Mouse (Mus musculus) kidney, postnatal 0 days (tissue): ENCODE measurements at regions not wholly inside any gene's neighbourhood (a gene's known extent, or its start where the extent isn't known, plus 50 kb on each side); places are given as distances from the start of the nearest gene placed in this dataset.

Source experiments
- ATAC-seq: fragments of 200-750 bp; cut with Nextera tagmentation; replicated peaks from 2 replicates; pipeline ENCODE4 v1.8.0; 2017; ENCODE audit warnings: low read depth, moderate number of reproducible peaks, moderate TSS enrichment, moderate library complexity; ENCODE audit not compliant: low FRiP score
- DNase-seq: peaks from one replicate; pipeline ENCODE4 v3.0.0-alpha.2; 2016; ENCODE audit warnings: low spot score
- H3K27ac ChIP-seq: fragments of 300-500 bp; sonication (generic); 2 replicates; pipeline ENCODE4 v1.5.1; 2014; ENCODE audit warnings: mild to moderate bottlenecking
- H3K27me3 ChIP-seq: fragments of 300-500 bp; sonication (generic); 2 replicates; pipeline ENCODE4 v1.6.1; 2014; ENCODE audit warnings: low read length, mixed read lengths; ENCODE audit not compliant: insufficient read depth
- H3K36me3 ChIP-seq: fragments of 300-500 bp; sonication (generic); 2 replicates; pipeline ENCODE4 v1.6.1; 2014; ENCODE audit warnings: low read length, mixed read lengths; ENCODE audit not compliant: insufficient read depth
- H3K4me1 ChIP-seq: fragments of 300-500 bp; sonication (generic); replicated peaks from 2 replicates; pipeline ENCODE4 v1.6.1; 2014; ENCODE audit warnings: antibody characterized with exemption, low read length, mixed read lengths; ENCODE audit not compliant: insufficient read depth
- H3K4me2 ChIP-seq: fragments of 300-500 bp; sonication (generic); 2 replicates; pipeline ENCODE4 v1.6.1; 2014; ENCODE audit warnings: mild to moderate bottlenecking, low read length, moderate library complexity, mixed read lengths
- H3K4me3 ChIP-seq: fragments of 300-500 bp; sonication (generic); replicated peaks from 2 replicates; pipeline ENCODE4 v1.5.1; 2014; ENCODE audit warnings: low read depth, low read length
- H3K9ac ChIP-seq: fragments of 300-500 bp; sonication (generic); 2 replicates; pipeline ENCODE4 v1.6.1; 2014; ENCODE audit warnings: low read depth, low read length
- H3K9me3 ChIP-seq: fragments of 300-500 bp; sonication (generic); replicated peaks from 2 replicates; pipeline ENCODE4 v1.6.1; 2016; ENCODE audit warnings: low read length, inconsistent platforms, mixed read lengths
- CTCF ChIP-seq: IDR thresholded peaks from 2 replicates; pipeline ENCODE4 v1.5.1; 2016; ENCODE audit warnings: antibody characterized with exemption, low read depth, mild to moderate bottlenecking, moderate library complexity
- WGBS: fragments of 180-500 bp; shearing (Covaris S2); extraction: QIAGEN DNeasy Blood & Tissue Kit; methylation state at CpG from one replicate; pipeline ENCODE4 v1.1.7; 2014; 5-methylcytosine and 5-hydroxymethylcytosine counted together

DNA sequence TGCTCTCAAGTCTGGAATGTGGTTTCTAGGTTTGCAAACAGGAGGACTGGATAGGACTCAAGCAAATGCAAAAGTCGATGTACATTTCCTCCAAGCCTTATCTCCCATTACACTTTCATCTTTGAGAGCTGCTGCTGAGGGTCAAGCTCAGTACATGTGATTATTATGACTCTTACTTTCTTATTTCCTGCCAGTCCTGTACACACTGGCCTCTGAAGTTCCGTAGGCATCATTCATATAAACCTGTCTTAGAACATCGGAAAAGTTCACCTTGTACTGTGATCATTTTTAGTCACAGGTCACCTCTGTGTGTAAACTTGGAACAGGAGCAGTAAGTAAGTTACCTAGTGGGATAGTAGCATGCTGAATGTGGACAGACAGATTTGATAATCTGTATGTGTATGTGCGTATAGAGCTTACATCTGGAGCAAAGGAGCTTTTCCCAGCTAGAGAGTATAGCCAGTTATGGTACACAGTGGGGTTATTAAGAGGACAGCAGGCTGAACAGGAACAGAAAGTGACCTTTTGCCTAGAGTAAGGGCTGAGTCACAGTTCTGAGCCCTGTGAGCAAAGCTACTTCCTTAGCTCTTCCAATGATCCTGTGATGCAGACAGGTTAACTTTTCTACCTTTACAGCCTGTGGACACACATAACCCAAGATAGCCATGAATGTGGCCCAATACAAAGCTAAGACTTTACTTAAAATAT is 319.2 kb upstream of the 4930452B06Rik start:
- TF ChIP-seq CTCF, result no peak
- H3K4me1 ChIP-seq, result no peaks in the 10 kb centered on the region
- no peak overlapping the region for H3K27ac ChIP-seq
- no peaks in the 10 kb centered on the region for H3K27me3 ChIP-seq
- H3K36me3 ChIP-seq, result no peaks in the 10 kb centered on the region
- no peak overlapping the region for H3K4me2 ChIP-seq
- H3K9ac ChIP-seq, result no peak overlapping the region
- WGBS, result 92% methylated on average over 4 of the region's 4 CpGs
- no peaks in the 10 kb centered on the region for H3K9me3 ChIP-seq
- DNase-seq, result no peak
- H3K4me3 ChIP-seq, result no peak overlapping the region
- no peak for ATAC-seq

DNA sequence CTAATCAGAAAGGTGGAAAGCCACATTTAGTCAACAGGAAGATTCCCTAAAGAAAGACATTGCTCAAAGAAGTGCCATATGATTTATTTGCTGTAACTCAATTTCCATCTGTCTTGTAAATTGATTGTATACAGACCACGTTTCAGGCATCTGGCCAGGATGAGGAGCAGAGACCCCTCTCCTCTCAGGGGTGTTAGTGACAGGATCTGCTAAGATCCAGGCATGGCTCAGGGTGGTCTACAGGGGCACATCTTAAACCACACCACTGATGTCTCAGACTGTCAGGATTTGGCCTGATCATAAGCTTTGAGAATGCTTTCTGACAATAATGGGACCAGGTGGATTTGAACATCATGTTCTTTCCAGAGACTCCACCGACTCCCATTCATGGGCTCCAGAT is 295.5 kb upstream of the 4930452B06Rik start:
- Histone ChIP-seq H3K9me3 (no peaks in the 10 kb centered on the region), H3K4me1 (no peaks in the 10 kb centered on the region), H3K4me2 (no peak overlapping the region), H3K27ac (no peak overlapping the region), H3K9ac (no peak overlapping the region), H3K27me3 (no peaks in the 10 kb centered on the region), H3K4me3 (no peak overlapping the region), H3K36me3 (no peaks in the 10 kb centered on the region)
- DNase-seq (no peak), ATAC-seq (no peak)
- no peak for TF ChIP-seq CTCF
- WGBS, result 58% methylated on average over 2 of the region's 2 CpGs

DNA sequence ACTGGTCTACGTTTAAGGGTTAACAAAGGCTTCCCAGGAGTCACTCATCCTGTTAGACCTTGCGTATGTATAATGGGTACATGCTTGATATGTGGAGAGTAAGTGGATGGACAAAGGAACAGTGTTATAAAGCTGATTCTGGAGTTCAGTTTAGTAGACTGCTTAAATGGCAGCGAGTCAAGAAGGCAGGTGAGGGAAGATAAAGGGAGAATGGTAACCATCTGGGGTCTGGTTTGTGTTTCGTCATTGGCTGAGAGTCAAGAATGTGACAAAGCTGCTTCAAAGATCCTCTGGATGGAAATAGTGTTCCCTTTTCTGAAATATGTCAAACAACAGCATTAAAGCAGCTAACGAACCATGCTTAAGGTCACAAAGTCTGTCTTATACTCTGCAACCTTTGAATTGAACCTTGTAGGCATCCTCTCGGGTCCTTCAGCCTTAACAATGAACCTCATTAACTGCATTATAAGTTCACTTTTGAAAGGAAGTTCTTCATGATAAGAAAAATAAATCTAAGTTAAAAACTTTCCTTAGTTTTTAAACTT is 286.9 kb upstream of the 4930452B06Rik start:
- TF ChIP-seq CTCF, result no peak
- Histone ChIP-seq H3K36me3 (no peaks in the 10 kb centered on the region), H3K9me3 (no peaks in the 10 kb centered on the region), H3K27me3 (no peaks in the 10 kb centered on the region), H3K9ac (no peak overlapping the region), H3K4me2 (no peak overlapping the region), H3K4me3 (no peak overlapping the region), H3K27ac (no peak overlapping the region), H3K4me1 (no peaks in the 10 kb centered on the region)
- no peak for DNase-seq
- 56% methylated on average over 6 of the region's 6 CpGs for WGBS
- no peak for ATAC-seq

GRCm38 (mm10) chr14:8948751-8949150 is 282.7 kb upstream of the 4930452B06Rik start:
- Histone ChIP-seq H3K9me3 (no peaks in the 10 kb centered on the region), H3K27me3 (no peaks in the 10 kb centered on the region), H3K4me1 (no peaks in the 10 kb centered on the region), H3K4me2 (no peak overlapping the region), H3K9ac (no peak overlapping the region), H3K36me3 (no peaks in the 10 kb centered on the region), H3K27ac (no peak overlapping the region), H3K4me3 (no peak overlapping the region)
- 69% methylated on average over 2 of the region's 2 CpGs for WGBS
- DNase-seq (no peak), ATAC-seq (no peak)
- TF ChIP-seq CTCF, result no peak

GRCm38 (mm10) chr14:8946851-8947625 is 281.0 kb upstream of the 4930452B06Rik start:
- ATAC-seq, result no peak
- Histone ChIP-seq H3K27ac (no peak overlapping the region), H3K4me1 (no peaks in the 10 kb centered on the region), H3K9ac (no peak overlapping the region), H3K4me3 (no peak overlapping the region), H3K36me3 (no peaks in the 10 kb centered on the region), H3K9me3 (no peaks in the 10 kb centered on the region), H3K27me3 (no peaks in the 10 kb centered on the region), H3K4me2 (no peak overlapping the region)
- no peak for TF ChIP-seq CTCF
- 77% methylated on average over 5 of the region's 5 CpGs for WGBS
- no peak for DNase-seq

- DNase-seq, result peak; percentile 79
- H3K9ac ChIP-seq, result no peak overlapping the region
- 22% methylated on average over 5 of the region's 5 CpGs for WGBS
These were observed 269.1 kb upstream of the 4930452B06Rik start for GRCm38 (mm10) chr14:8935121-8935520.

More at GRCm38 (mm10) chr14:8935121-8935520, 269.1 kb upstream of the 4930452B06Rik start:
- Histone ChIP-seq H3K4me2 (no peak overlapping the region), H3K36me3 (no peaks in the 10 kb centered on the region), H3K9me3 (no peaks in the 10 kb centered on the region), H3K4me1 (no peaks in the 10 kb centered on the region), H3K4me3 (no peak overlapping the region), H3K27ac (no peak overlapping the region), H3K27me3 (no peaks in the 10 kb centered on the region)
- no peak for ATAC-seq
- peak; percentile 75 for TF ChIP-seq CTCF
